Mouse (Mus musculus): Measurements from ENCODE around the gene Adgrf3.

DNA sequence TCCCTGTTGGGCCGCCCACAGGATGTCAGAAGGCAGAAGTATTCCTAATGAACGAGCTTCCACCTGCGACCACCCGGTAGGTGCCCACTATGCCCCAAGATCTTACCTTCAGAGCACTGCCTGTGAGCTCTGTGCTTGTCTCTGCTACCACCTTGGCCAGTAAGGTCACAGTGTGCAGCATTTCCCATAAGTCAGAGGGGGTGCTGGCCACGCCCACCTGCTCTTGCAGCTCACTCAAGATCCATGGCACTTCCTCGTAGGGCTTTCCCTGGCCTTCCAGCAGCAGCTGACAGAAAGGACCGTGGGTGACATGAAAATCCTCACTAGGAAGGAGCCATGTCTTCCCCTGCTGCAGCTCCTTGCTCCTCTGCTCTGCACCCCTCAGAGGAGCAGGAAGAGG, 7.3 kb downstream of the Adgrf3 start:
- TF ChIP-seq CTCF (IDR thresholded peaks at IDR 0.05; ENCODE audit: low read depth, low read length) (no peak), GATA1 (IDR thresholded peaks at IDR 0.05; ENCODE audit: borderline replicate concordance, low read length) (no peak), GATA2 (IDR thresholded peaks at IDR 0.05; ENCODE audit: borderline replicate concordance, low read depth, low read length) (no peak), TAL1 (conservative IDR thresholded peaks at IDR 0.05; ENCODE audit: low read depth, low read length) (no peak), POLR2AphosphoS5 (IDR thresholded peaks at IDR 0.05; ENCODE audit: insufficient replicate concordance, low read depth, low read length) (no peak)

All from G1E (cell line).